Mouse (Mus musculus) MEL (cell line): ENCODE results near the gene Rapgef2. TPM values are rescaled to one million over a fixed set of nuclear protein-coding genes. Genes with fewer than 3 reads are reported as not detected.
A peak's percentile ranks its signal among the peaks of the same experiment; 100 is the strongest.
"Not testable (repeated sequence)": the region's sequence is repeated elsewhere in the genome, so short reads cannot be mapped to it uniquely, and the experiment has no call there.

Source experiments
- DNase-seq: peaks from one replicate; pipeline ENCODE4 v3.0.0; 2011; ENCODE audit warnings: low read depth, low spot score
- H3K27ac ChIP-seq: 2 replicates; pipeline ENCODE4 v1.5.1; 2012; ENCODE audit warnings: low read depth, mild to moderate bottlenecking, control low read depth, low read length, moderate library complexity; ENCODE audit not compliant: control insufficient read depth
- H3K27me3 ChIP-seq, 2 experiments: fragments of 150-350 bp in 1 of 2; sonication (generic) in 1 of 2; 2 replicates each; pipeline ENCODE4 v1.6.1; 2012; ENCODE audit warnings: low read length in 2 of 2, mild to moderate bottlenecking in 2 of 2, improper control_type of control experiment in 1 of 2, moderate library complexity in 1 of 2; ENCODE audit not compliant: insufficient read depth in 2 of 2, control insufficient read depth in 1 of 2
- H3K36me3 ChIP-seq, 2 experiments: 2 replicates each; pipeline ENCODE4 v1.6.1; 2012 to 2014; ENCODE audit warnings: low read length in 2 of 2, improper control_type of control experiment in 1 of 2, inconsistent platforms in 1 of 2, mild to moderate bottlenecking in 1 of 2; ENCODE audit not compliant: insufficient read depth in 2 of 2, control insufficient read depth in 1 of 2
- H3K4me1 ChIP-seq, 2 experiments: fragments of 150-350 bp in 1 of 2; sonication (generic) in 1 of 2; 2 replicates each; pipeline ENCODE4 v1.6.1; 2012; ENCODE audit warnings: low read length in 2 of 2, improper control_type of control experiment in 1 of 2, mild to moderate bottlenecking in 1 of 2; ENCODE audit not compliant: insufficient read depth in 2 of 2, control insufficient read depth in 1 of 2
- H3K4me3 ChIP-seq, 2 experiments: fragments of 150-350 bp in 1 of 2; sonication (generic) in 1 of 2; 2 replicates each; pipeline ENCODE4 v1.5.1; 2012; ENCODE audit warnings: low read depth in 2 of 2, low read length in 2 of 2, mild to moderate bottlenecking in 2 of 2, moderate library complexity in 2 of 2, control low read depth in 1 of 2, improper control_type of control experiment in 1 of 2; ENCODE audit not compliant: control insufficient read depth in 1 of 2, insufficient read depth in 1 of 2
- H3K79me2 ChIP-seq: 2 replicates; pipeline ENCODE4 v1.6.1; 2012; ENCODE audit warnings: mild to moderate bottlenecking, low read length, moderate library complexity; ENCODE audit not compliant: control insufficient read depth, poor library complexity, insufficient read depth
- H3K9ac ChIP-seq: 2 replicates; pipeline ENCODE4 v1.6.1; 2012; ENCODE audit warnings: low read depth, mild to moderate bottlenecking, control low read depth, low read length, moderate library complexity; ENCODE audit not compliant: control insufficient read depth, poor library complexity, severe bottlenecking
- H3K9me3 ChIP-seq: fragments of 150-350 bp; sonication (generic); replicated peaks from 2 replicates; pipeline ENCODE4 v1.6.1; 2012; ENCODE audit warnings: mild to moderate bottlenecking, low read length, improper control_type of control experiment, moderate library complexity; ENCODE audit not compliant: insufficient read depth
- CHD1 ChIP-seq: IDR thresholded peaks from 2 replicates; pipeline ENCODE4 v1.6.1; 2012; ENCODE audit warnings: low read depth, mild to moderate bottlenecking, inconsistent platforms, low read length, improper control_type of control experiment
- ELF1 ChIP-seq: IDR thresholded peaks from 2 replicates; pipeline ENCODE4 v1.6.1; 2014; ENCODE audit warnings: low read depth, mild to moderate bottlenecking, inconsistent platforms, low read length, improper control_type of control experiment, moderate library complexity
- EP300 ChIP-seq, 2 experiments: IDR thresholded peaks; 2 replicates each; pipeline ENCODE4 v1.6.1; 2011; ENCODE audit warnings: improper control_type of control experiment in 2 of 2, low read length in 2 of 2, low read depth in 1 of 2, mild to moderate bottlenecking in 1 of 2
- GATA1 ChIP-seq: IDR thresholded peaks from 2 replicates; pipeline ENCODE4 v1.6.1; 2011; ENCODE audit warnings: low read depth, low read length, improper control_type of control experiment
- HCFC1 ChIP-seq: IDR thresholded peaks from 2 replicates; pipeline ENCODE4 v1.6.1; 2012; ENCODE audit warnings: low read depth, mild to moderate bottlenecking, inconsistent platforms, low read length, improper control_type of control experiment, moderate library complexity
- JUND ChIP-seq: IDR thresholded peaks from 2 replicates; pipeline ENCODE4 v1.6.1; 2011; ENCODE audit warnings: low read depth, mild to moderate bottlenecking, improper control_type of control experiment, low read length
- MAFK ChIP-seq: IDR thresholded peaks from 2 replicates; pipeline ENCODE4 v1.6.1; 2011; ENCODE audit warnings: low read depth, mild to moderate bottlenecking, low read length, improper control_type of control experiment, borderline replicate concordance
- MEF2A ChIP-seq: IDR thresholded peaks from 2 replicates; pipeline ENCODE4 v1.6.1; 2014; ENCODE audit warnings: low read depth, mild to moderate bottlenecking, inconsistent platforms, low read length, improper control_type of control experiment; ENCODE audit not compliant: poor library complexity, insufficient replicate concordance, severe bottlenecking; ENCODE audit errors: extremely low read depth
- MYB ChIP-seq: IDR thresholded peaks from 2 replicates; pipeline ENCODE4 v1.6.1; 2011; ENCODE audit warnings: mild to moderate bottlenecking, low read depth, low read length, improper control_type of control experiment
- NELFE ChIP-seq: IDR thresholded peaks from 2 replicates; pipeline ENCODE4 v1.6.1; 2011; ENCODE audit warnings: low read depth, low read length, improper control_type of control experiment
- POLR2A ChIP-seq, 2 experiments: IDR thresholded peaks; 2 replicates each; pipeline ENCODE4 v1.6.1; 2011 to 2012; ENCODE audit warnings: low read length in 2 of 2, mild to moderate bottlenecking in 2 of 2, control low read depth in 1 of 2, improper control_type of control experiment in 1 of 2, low read depth in 1 of 2, moderate library complexity in 1 of 2; ENCODE audit not compliant: control insufficient read depth in 1 of 2, insufficient read depth in 1 of 2, poor library complexity in 1 of 2
- POLR2AphosphoS5 ChIP-seq: IDR thresholded peaks from 2 replicates; pipeline ENCODE4 v1.6.1; 2012; ENCODE audit warnings: low read depth, borderline replicate concordance, mild to moderate bottlenecking, inconsistent platforms, low read length, moderate library complexity, mixed read lengths
- TAL1 ChIP-seq: IDR thresholded peaks from 2 replicates; pipeline ENCODE4 v1.6.1; 2012; ENCODE audit warnings: mild to moderate bottlenecking, inconsistent platforms, low read length, moderate library complexity, mixed read lengths
- TCF12 ChIP-seq: IDR thresholded peaks from 2 replicates; pipeline ENCODE4 v1.6.1; 2014; ENCODE audit warnings: low read depth, mild to moderate bottlenecking, inconsistent platforms, low read length, improper control_type of control experiment, moderate library complexity
- UBTF ChIP-seq: IDR thresholded peaks from 2 replicates; pipeline ENCODE4 v1.6.1; 2012; ENCODE audit warnings: low read depth, mild to moderate bottlenecking, inconsistent platforms, low read length, improper control_type of control experiment, moderate library complexity, borderline replicate concordance; ENCODE audit not compliant: insufficient read depth
- USF1 ChIP-seq: IDR thresholded peaks from 2 replicates; pipeline ENCODE4 v1.6.1; 2014; ENCODE audit warnings: low read depth, mild to moderate bottlenecking, inconsistent platforms, low read length, improper control_type of control experiment, moderate library complexity
- ZNF384 ChIP-seq: IDR thresholded peaks from 2 replicates; pipeline ENCODE4 v1.6.1; 2012; ENCODE audit warnings: low read depth, mild to moderate bottlenecking, inconsistent platforms, low read length, improper control_type of control experiment
- polyA plus RNA-seq, 2 experiments: library from polyadenylated mRNA; stranded (reverse) in 1 of 2; unstranded in 1 of 2; fragments of >175 nt in 1 of 2; fragments of >200 nt in 1 of 2; gene quantifications; 2 replicates each; pipeline versions ENCODE4 v1.2.1 to v1.2.4; 2012; ENCODE audit warnings: low replicate concordance in 2 of 2, low read depth in 1 of 2; ENCODE audit not compliant: insufficient read length in 2 of 2, insufficient read depth in 1 of 2, missing spikeins in 1 of 2
- total RNA-seq: library from RNA; depleted of rRNA; stranded (reverse); fragments of 300-350 nt; gene quantifications from 2 replicates; pipeline ENCODE4 v1.2.3, GENCODE M21; 2012

The Rapgef2 gene
- total and polyA plus RNA-seq, 3 experiments = 4.2 to 4.6 TPM; not detected in 1

GRCm38 (mm10) chr3:79173291-79173690 lies 113.0 kb downstream of the Rapgef2 start:
- Histone ChIP-seq H3K4me3 (no peak overlapping the region), H3K36me3 (peaks cover 0 to 15% of the 10 kb centered on the region in 2 experiments; a peak in 2 of 4 replicates), H3K9me3 (no peaks in the 10 kb centered on the region), H3K4me1 (peaks cover 2 to 15% of the 10 kb centered on the region in 2 experiments), H3K27ac (no peak overlapping the region), H3K27me3 (no peaks in the 10 kb centered on the region), H3K79me2 (no peaks in the 10 kb centered on the region), H3K9ac (no peak overlapping the region)
- no peak for DNase-seq
- no peak for TF ChIP-seq USF1
- no peak for TF ChIP-seq NELFE
- no peak for TF ChIP-seq POLR2AphosphoS5
- no peak for TF ChIP-seq HCFC1
- no peak for TF ChIP-seq JUND
- no peak for TF ChIP-seq GATA1
- no peak for TF ChIP-seq MYB
- no peak for TF ChIP-seq POLR2A (IDR thresholded peaks at IDR 0.05; ENCODE audit: control insufficient read depth in 1 of 2, insufficient read depth in 1 of 2, low read depth in 1 of 2, low read length in 2 of 2, poor library complexity in 1 of 2)
- TF ChIP-seq ELF1 = no peak
- no peak for TF ChIP-seq UBTF
- no peak for TF ChIP-seq CHD1
- no peak for TF ChIP-seq TAL1
- TF ChIP-seq TCF12 = no peak
- no peak for TF ChIP-seq ZNF384
- TF ChIP-seq MAFK = no peak
- TF ChIP-seq MEF2A = no peak

GRCm38 (mm10) chr3:79171146-79171545 lies 115.2 kb downstream of the Rapgef2 start:
- Histone ChIP-seq H3K36me3 (peaks cover 0 to 20% of the 10 kb centered on the region in 2 experiments; a peak in 2 of 4 replicates), H3K4me1 (peaks cover 6 to 18% of the 10 kb centered on the region in 2 experiments)
- not testable (repeated sequence) for H3K9ac ChIP-seq, H3K9me3 ChIP-seq, H3K4me3 ChIP-seq, H3K27ac ChIP-seq, H3K27me3 ChIP-seq, H3K79me2 ChIP-seq
- TF ChIP-seq EP300 (IDR thresholded peaks at IDR 0.05; ENCODE audit: low read depth in 1 of 2, low read length in 2 of 2) (0 out of 4 replicates have a peak, but pooled peaks of 1 of the 2 experiments have one; percentile 9), TAL1 (0 out of 2 replicates have a peak, but pooled peaks have one; percentile 3)
- DNase-seq = peak; percentile 34
